Mouse (Mus musculus): ENCODE measurements around the gene Maats1. TPM values are rescaled to one million over a fixed set of nuclear protein-coding genes. Genes with fewer than 3 reads are reported as not detected.
A peak's percentile ranks its signal among the peaks of the same experiment; 100 is the strongest.

Gene Maats1
- polyA plus RNA-seq, 1 experiment from 2014 or later = 0.98 TPM

DNA sequence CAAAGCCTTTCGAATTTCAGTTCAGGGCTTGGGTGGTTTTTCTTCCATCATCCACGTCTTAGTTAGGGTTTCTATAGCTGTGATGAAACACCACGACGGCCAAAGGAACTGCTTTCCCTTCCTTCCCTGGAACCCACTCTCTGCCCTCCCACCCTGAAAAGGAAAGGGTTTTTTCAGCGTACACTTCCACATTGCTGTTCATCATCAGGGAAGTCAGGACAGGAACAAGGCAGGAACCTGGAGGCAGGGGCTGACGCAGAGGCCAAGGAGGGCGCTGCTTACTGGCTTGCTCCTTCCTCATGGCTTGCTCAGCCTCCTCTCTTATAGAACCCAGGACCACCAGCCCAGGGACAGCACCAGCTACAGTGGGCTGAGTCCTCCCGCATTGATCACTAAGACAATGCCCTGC lies 34.9 kb upstream of the Maats1 start:
- peak overlapping the region; percentile 82 for H3K27ac ChIP-seq (replicated peaks)
- no peaks in the 10 kb centered on the region for H3K9me3 ChIP-seq (replicated peaks)
- no peak for DNase-seq (ENCODE audit: low spot score)
- no peaks in the 10 kb centered on the region for H3K27me3 ChIP-seq (ENCODE audit: low read depth, poor library complexity, severe bottlenecking)
- H3K4me1 ChIP-seq = peaks cover 15% of the 10 kb centered on the region
- 68% methylated on average over 8 of the region's 8 CpGs for WGBS
- H3K36me3 ChIP-seq = no peaks in the 10 kb centered on the region
- H3K4me3 ChIP-seq = peak overlapping the region; percentile 44

DNA sequence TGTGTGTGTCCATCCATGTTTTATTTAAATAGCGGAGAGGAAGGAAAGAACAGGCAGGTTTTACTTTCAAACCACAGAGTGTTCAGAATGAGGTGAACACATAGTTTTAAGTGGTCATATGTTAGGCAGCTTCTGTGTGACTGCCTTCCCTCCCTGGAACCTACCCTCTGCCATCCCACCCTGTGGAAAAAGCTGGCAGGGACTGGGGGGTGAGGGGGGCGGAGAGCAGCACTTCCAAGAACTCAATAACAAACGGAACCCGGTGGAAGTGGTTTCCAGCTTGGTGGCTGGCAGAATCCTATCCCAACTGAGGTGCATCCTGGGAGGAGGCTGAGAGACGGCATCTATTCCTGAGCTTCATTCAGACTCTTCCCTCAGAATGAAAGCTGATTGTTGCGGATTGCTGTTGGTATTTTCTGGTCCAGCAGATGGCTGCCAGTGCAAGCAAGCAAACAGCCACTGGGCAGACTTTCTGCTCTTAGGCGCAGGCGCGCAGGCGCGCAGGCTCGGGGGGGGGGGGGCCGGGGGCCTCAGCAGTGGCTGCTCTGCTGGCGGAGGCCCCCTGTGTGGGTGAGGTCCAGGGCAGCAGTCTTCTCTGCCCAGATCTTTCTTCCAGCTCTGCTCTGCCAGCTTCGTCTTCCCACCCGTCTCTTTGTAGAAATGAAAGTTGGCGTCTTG lies 34.4 kb upstream of the Maats1 start:
- Histone ChIP-seq H3K27ac (replicated peaks) (peak overlapping the region; percentile 82), H3K4me1 (peaks cover 15% of the 10 kb centered on the region), H3K36me3 (no peaks in the 10 kb centered on the region), H3K9me3 (replicated peaks) (no peaks in the 10 kb centered on the region), H3K27me3 (ENCODE audit: low read depth, poor library complexity, severe bottlenecking) (no peaks in the 10 kb centered on the region), H3K4me3 (peak overlapping the region; percentile 44)
- DNase-seq (ENCODE audit: low spot score) = peak; percentile 65
- WGBS = 33% methylated on average over 17 of the region's 17 CpGs

- peaks cover 15% of the 10 kb centered on the region for H3K4me1 ChIP-seq
- WGBS = 84% methylated on average over 7 of the region's 7 CpGs
These were observed 33.2 kb upstream of the Maats1 start for GRCm38 (mm10) chr16:38375182-38375581.

DNA sequence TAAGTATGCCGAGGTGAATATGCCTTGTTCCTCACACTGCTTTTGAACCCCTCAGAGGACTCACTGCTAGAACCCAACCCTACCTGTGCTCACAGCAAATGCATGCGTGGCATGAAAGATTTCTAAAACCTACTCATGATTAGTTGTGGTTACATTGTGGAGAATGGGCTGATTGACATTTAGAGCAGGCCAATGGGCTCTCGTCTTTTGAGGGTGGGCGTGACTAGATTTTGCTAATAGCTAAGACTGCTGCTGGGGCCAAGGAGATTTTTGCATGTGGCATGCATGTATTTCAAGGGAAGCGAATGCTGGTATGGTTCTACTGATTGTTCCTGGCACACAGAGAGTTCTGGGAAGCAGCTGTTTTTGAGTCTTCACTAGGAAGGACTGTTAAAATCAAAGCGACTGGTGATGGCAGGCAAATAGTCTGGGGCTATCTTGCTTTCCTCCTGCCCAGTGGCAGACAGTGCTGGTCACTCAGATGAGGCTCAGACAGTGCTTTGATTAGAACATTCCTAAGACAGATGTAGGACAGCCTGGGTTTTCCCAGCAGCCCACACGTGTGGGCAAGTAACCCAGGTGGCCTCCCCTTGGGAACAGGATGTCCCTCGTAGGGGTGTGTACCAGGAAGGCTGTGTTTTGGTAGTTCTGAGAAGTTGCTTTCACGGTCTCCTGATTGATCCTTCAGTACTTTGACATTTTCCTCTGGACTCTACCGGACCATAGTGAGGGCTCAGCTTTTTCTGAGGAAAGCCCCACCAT lies 32.6 kb upstream of the Maats1 start:
- WGBS = 86% methylated on average over 10 of the region's 10 CpGs
- peaks cover 15% of the 10 kb centered on the region for H3K4me1 ChIP-seq
- H3K4me3 ChIP-seq = no peak overlapping the region
- no peaks in the 10 kb centered on the region for H3K36me3 ChIP-seq
- H3K27me3 ChIP-seq (ENCODE audit: low read depth, poor library complexity, severe bottlenecking) = no peaks in the 10 kb centered on the region
- DNase-seq (ENCODE audit: low spot score) = no peak
- no peaks in the 10 kb centered on the region for H3K9me3 ChIP-seq (replicated peaks)
- no peak overlapping the region for H3K27ac ChIP-seq (replicated peaks)

More at GRCm38 (mm10) chr16:38375182-38375581, 33.2 kb upstream of the Maats1 start:
- Histone ChIP-seq H3K27ac (replicated peaks) (no peak overlapping the region), H3K27me3 (ENCODE audit: low read depth, poor library complexity, severe bottlenecking) (no peaks in the 10 kb centered on the region), H3K4me3 (no peak overlapping the region), H3K9me3 (replicated peaks) (no peaks in the 10 kb centered on the region), H3K36me3 (no peaks in the 10 kb centered on the region)
- DNase-seq (ENCODE audit: low spot score) = no peak

- H3K27me3 ChIP-seq (ENCODE audit: low read depth, poor library complexity, severe bottlenecking) = no peaks in the 10 kb centered on the region
- no peak overlapping the region for H3K4me3 ChIP-seq
- no peaks in the 10 kb centered on the region for H3K36me3 ChIP-seq
- no peak overlapping the region for H3K27ac ChIP-seq (replicated peaks)
- DNase-seq (ENCODE audit: low spot score) = no peak
- peaks cover 15% of the 10 kb centered on the region for H3K4me1 ChIP-seq
- H3K9me3 ChIP-seq (replicated peaks) = no peaks in the 10 kb centered on the region
- 85% methylated on average over 16 of the region's 16 CpGs for WGBS
These were observed 32.0 kb upstream of the Maats1 start for GRCm38 (mm10) chr16:38373941-38374340.

DNA sequence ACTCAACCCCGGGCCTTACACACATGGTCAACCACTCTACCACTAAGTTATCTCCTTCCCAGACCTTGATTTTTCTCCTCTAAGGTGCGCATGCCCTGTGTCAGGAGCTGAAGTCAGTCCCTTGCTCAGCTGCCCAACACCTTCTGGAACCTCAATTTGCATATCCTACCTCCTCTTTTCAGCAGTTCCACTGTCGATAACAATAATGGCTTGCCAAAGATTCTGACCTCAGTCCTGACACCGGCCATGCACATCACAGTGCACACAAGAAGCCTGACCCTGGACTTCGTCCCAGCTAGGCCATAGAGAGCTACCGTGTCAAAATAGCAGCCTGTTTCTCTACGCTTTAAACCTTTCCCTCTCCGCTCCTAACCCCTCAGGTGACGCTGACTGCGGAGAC lies 31.5 kb upstream of the Maats1 start:
- WGBS = 86% methylated on average over 10 of the region's 10 CpGs
- no peak overlapping the region for H3K27ac ChIP-seq (replicated peaks)
- H3K4me1 ChIP-seq = peaks cover 16% of the 10 kb centered on the region
- no peak overlapping the region for H3K4me3 ChIP-seq
- no peaks in the 10 kb centered on the region for H3K27me3 ChIP-seq (ENCODE audit: low read depth, poor library complexity, severe bottlenecking)
- no peak for DNase-seq (ENCODE audit: low spot score)
- no peaks in the 10 kb centered on the region for H3K9me3 ChIP-seq (replicated peaks)
- no peaks in the 10 kb centered on the region for H3K36me3 ChIP-seq

DNA sequence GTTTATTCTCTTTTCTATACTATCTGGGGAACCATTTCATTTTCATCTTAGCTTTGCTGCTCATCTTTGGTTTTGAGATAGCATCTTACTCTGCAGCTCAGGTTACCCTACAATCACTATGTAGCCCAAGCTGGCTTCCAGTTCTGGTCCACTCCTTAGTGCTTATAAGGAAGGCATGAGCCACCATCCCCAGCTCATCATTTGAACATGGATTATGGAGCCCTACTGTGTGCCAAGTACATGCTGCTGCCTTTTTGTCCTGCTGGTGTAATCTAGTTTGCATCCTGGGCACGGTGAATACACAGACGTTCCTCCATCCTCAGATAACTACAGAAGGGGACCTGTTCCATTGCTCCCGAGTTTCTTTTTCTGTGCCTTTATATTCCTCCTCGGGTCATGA lies 30.9 kb upstream of the Maats1 start:
- WGBS = 88% methylated on average over 4 of the region's 4 CpGs
- no peak overlapping the region for H3K27ac ChIP-seq (replicated peaks)
- no peaks in the 10 kb centered on the region for H3K36me3 ChIP-seq
- H3K4me1 ChIP-seq = peaks cover 18% of the 10 kb centered on the region
- no peak overlapping the region for H3K4me3 ChIP-seq
- H3K9me3 ChIP-seq (replicated peaks) = no peaks in the 10 kb centered on the region
- DNase-seq (ENCODE audit: low spot score) = no peak
- H3K27me3 ChIP-seq (ENCODE audit: low read depth, poor library complexity, severe bottlenecking) = no peaks in the 10 kb centered on the region

DNA sequence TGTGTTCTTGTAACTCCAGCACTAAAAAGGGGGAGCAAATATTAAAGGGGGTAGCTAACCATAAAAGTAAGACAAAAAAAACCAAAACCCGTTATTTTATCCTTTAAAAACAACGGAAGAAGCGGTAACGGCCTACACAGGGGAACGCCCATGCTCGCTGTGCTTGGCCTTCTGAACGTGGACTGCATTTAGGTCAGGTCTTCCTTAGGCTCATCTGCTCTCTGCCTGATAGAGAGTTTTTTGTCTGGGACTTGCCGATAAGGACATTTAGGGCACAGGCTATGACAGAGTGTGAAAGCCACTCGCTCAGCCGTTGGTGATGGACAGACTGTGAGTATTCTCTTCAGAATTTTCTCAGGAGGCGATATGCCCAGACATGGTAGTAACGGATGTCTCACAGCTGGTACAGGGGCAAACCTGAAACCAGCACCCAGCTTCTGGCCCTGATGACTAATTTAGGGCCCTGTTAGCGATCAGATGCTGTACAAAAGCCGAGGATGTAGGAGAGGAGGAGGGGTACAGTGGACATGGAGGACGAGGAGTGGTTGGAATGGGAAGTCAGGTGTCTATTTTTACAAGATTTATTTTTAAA lies 29.9 kb upstream of the Maats1 start:
- Histone ChIP-seq H3K4me1 (peaks cover 14% of the 10 kb centered on the region), H3K4me3 (no peak overlapping the region), H3K27ac (replicated peaks) (no peak overlapping the region), H3K9me3 (replicated peaks) (no peaks in the 10 kb centered on the region), H3K27me3 (ENCODE audit: low read depth, poor library complexity, severe bottlenecking) (no peaks in the 10 kb centered on the region), H3K36me3 (no peaks in the 10 kb centered on the region)
- WGBS = 90% methylated on average over 15 of the region's 15 CpGs
- no peak for DNase-seq (ENCODE audit: low spot score)

DNA sequence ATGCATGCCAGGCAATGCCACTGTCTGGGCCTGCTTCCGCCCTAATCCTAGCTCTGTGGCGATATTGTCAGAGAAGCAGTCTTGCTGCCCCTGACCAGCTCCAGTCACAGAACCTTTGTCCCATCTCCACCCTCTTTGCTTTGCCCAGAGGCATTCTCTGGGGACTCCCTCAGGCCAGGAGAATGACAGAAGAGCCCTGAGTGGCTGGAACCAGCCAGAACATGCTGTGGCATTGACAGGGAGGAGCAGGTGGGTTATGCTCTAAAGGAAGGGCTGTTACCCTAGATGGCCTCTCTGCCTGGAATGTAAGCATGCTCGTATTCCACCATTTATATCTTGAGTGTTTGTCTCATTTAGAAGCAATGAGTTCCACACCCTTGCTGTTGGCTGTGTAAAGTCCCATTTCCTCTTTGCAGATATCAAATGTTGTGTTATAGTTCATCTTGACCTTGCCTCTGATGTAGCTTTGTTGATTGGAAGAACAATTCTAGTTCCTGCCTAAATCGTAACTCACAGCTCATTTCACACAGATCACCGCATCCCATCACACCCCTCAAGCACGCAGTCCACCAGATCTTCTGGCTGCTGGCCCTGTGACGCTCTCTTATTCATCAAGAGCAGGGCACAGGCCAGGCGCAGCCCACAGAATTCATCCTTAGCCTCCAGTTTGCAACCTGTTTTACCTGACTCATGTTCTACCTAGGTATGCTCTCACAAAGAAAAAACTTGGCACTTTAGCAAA lies 28.9 kb upstream of the Maats1 start:
- DNase-seq (ENCODE audit: low spot score) = no peak
- no peaks in the 10 kb centered on the region for H3K36me3 ChIP-seq
- 0 out of 2 replicates have a peak, but pooled peaks cover 5% of the 10 kb centered on the region for H3K4me1 ChIP-seq
- peak overlapping the region; percentile 46; the same call in 1 of the 2 replicates for H3K27ac ChIP-seq (replicated peaks)
- H3K4me3 ChIP-seq = no peak overlapping the region
- H3K27me3 ChIP-seq (ENCODE audit: low read depth, poor library complexity, severe bottlenecking) = no peaks in the 10 kb centered on the region
- 91% methylated on average over 8 of the region's 8 CpGs for WGBS
- no peaks in the 10 kb centered on the region for H3K9me3 ChIP-seq (replicated peaks)

GRCm38 (mm10) chr16:38369992-38370484 lies 28.1 kb upstream of the Maats1 start:
- no peaks in the 10 kb centered on the region for H3K27me3 ChIP-seq (ENCODE audit: low read depth, poor library complexity, severe bottlenecking)
- H3K36me3 ChIP-seq = no peaks in the 10 kb centered on the region
- H3K9me3 ChIP-seq (replicated peaks) = no peaks in the 10 kb centered on the region
- 0 out of 2 replicates have a peak, but pooled peaks cover 3% of the 10 kb centered on the region for H3K4me1 ChIP-seq
- H3K27ac ChIP-seq (replicated peaks) = 0 out of 2 replicates have a peak overlapping the region, but pooled peaks have one; percentile 9
- no peak overlapping the region for H3K4me3 ChIP-seq
- WGBS = 76% methylated on average over 4 of the region's 4 CpGs
- no peak for DNase-seq (ENCODE audit: low spot score)

DNA sequence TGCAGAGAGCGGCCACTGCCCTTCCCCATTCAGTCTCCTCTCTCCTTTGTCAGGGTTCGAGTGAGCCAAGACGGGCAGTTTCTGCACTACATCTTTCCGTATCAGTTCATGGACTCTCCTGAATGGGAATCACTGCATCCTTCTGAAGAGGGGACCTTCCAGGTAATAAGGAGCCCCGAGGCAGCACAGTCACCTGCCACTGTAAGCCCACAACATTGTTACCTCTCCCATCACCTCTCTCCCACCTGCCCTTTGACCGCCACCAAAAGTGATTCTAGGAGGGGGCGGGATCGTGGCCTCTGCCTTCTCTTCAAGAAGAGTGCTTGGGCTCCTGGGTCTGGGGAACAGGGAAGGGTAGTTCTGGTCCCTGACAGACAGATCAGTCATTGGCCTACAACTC lies 27.5 kb upstream of the Maats1 start:
- WGBS = 89% methylated on average over 8 of the region's 8 CpGs
- Histone ChIP-seq H3K4me3 (no peak overlapping the region), H3K4me1 (0 out of 2 replicates have a peak, but pooled peaks cover 3% of the 10 kb centered on the region), H3K9me3 (replicated peaks) (no peaks in the 10 kb centered on the region), H3K36me3 (no peaks in the 10 kb centered on the region), H3K27ac (replicated peaks) (no peak overlapping the region), H3K27me3 (ENCODE audit: low read depth, poor library complexity, severe bottlenecking) (no peaks in the 10 kb centered on the region)
- no peak for DNase-seq (ENCODE audit: low spot score)

DNA sequence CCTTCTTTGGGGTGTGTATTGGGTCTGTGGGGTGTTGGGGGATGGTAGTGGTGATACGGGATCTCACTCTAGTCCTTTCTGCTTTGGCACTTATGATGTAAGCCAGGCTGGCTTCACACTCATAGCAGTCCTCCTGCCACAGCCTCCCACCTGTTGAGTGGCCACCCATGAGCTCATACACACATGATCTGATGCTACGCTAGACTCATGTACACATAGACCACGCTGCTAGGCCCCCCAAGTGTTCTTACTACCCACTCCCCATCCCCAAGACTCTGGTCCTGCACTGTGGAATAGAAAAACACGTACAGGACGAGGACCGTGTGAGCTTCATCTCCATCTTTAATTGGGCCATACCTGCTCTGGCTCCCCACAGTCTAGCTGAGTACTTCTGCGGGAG lies 27.1 kb upstream of the Maats1 start:
- 0 out of 2 replicates have a peak, but pooled peaks cover 3% of the 10 kb centered on the region for H3K4me1 ChIP-seq
- 87% methylated on average over 7 of the region's 7 CpGs for WGBS
- no peaks in the 10 kb centered on the region for H3K9me3 ChIP-seq (replicated peaks)
- H3K27ac ChIP-seq (replicated peaks) = no peak overlapping the region
- no peaks in the 10 kb centered on the region for H3K27me3 ChIP-seq (ENCODE audit: low read depth, poor library complexity, severe bottlenecking)
- DNase-seq (ENCODE audit: low spot score) = no peak
- no peaks in the 10 kb centered on the region for H3K36me3 ChIP-seq
- H3K4me3 ChIP-seq = no peak overlapping the region

Measured in midbrain, embryonic 10.5 days (tissue).